Comparison of ENCODE assay signal across 8 mouse cellular contexts in the genomic region with DNA sequence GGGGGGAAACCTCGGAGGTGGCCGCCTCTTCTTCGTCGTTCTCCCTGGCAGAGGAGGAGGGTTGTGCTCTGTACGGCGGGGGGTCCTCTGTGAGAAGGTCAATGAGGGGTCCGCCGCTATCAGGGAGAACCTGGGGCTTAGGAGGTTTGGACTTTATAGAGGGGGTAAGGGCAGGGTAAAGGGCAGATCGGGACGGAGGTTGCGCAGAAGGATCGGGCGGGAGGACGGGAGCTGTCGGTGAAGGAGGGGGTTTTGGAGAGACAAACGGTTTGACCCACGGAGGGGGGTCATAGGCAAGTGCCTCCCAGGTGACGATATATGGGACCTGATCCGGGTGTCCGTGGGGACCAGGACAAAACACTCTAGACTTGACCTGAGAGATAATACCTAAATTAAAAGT. TPM values are rescaled to one million over a fixed set of nuclear protein-coding genes. Genes with fewer than 3 reads are reported as not detected.
A peak's percentile ranks its signal among the peaks of the same experiment; 100 is the strongest.
DNase-seq lines count a peak whose midpoint lies in the region; ATAC-seq and TF ChIP-seq lines count a peak whose summit lies in the region.
"Not testable (repeated sequence)": the region's sequence is repeated elsewhere in the genome, so short reads cannot be mapped to it uniquely, and the experiment has no call there.

No protein-coding gene starts in this region.

- not testable (repeated sequence) for H3K27ac ChIP-seq in gastrocnemius, adult 2 months; heart, postnatal 0 days (ENCODE audit: low read depth); limb, embryonic 12.5 days; lung, embryonic 16.5 days (ENCODE audit: low read length)

- not testable (repeated sequence) for H3K36me3 ChIP-seq in heart, postnatal 0 days (replicated peaks; ENCODE audit: control insufficient read depth, insufficient read depth, low read length); limb, embryonic 12.5 days; lung, embryonic 16.5 days (ENCODE audit: control insufficient read depth, insufficient read depth, low read length)

- intact Hi-C loops in gastrocnemius, adult 2 months (cut with DNase I): not testable (repeated sequence)

- not testable (repeated sequence) for ATAC-seq in heart, postnatal 0 days (ENCODE audit: insufficient read depth, low read depth); limb, embryonic 12.5 days (ENCODE audit: insufficient number of reproducible peaks, insufficient read depth, low FRiP score, low TSS enrichment, low read depth); lung, embryonic 16.5 days (ENCODE audit: low read depth)

- 0 out of 2 replicates have a peak overlapping the region, but pooled peaks have one; percentile 25 for H3K4me2 ChIP-seq in heart, postnatal 0 days (ENCODE audit: low read depth, low read length)
- peak overlapping the region; percentile 27; the same call in 1 of the 2 replicates for H3K4me2 ChIP-seq in limb, embryonic 12.5 days
- peak overlapping the region; percentile 22; the same call in 1 of the 2 replicates for H3K4me2 ChIP-seq in lung, embryonic 16.5 days (ENCODE audit: low read depth, low read length)

- H3K4me1 ChIP-seq in heart, postnatal 0 days (ENCODE audit: control insufficient read depth, insufficient read depth); lung, embryonic 16.5 days (replicated peaks; ENCODE audit: control insufficient read depth, insufficient read depth, low read length): not testable (repeated sequence)
- H3K4me1 ChIP-seq in limb, embryonic 12.5 days (replicated peaks): peaks cover 13% of the 10 kb centered on the region

- not testable (repeated sequence) for H3K27me3 ChIP-seq in heart, postnatal 0 days (ENCODE audit: control insufficient read depth, insufficient read depth, low read length); limb, embryonic 12.5 days; lung, embryonic 16.5 days (ENCODE audit: control insufficient read depth, insufficient read depth, low read depth, low read length)

- not testable (repeated sequence) for H3K9ac ChIP-seq in heart, postnatal 0 days (replicated peaks; ENCODE audit: low read depth, low read length); limb, embryonic 12.5 days (replicated peaks); lung, embryonic 16.5 days (ENCODE audit: low read length)

- DNase-seq in T-cell, adult 2 months (ENCODE audit: low spot score): peak; percentile 20
- DNase-seq in cerebellum, postnatal 25 days: peak; percentile 42 to 47
- not testable (repeated sequence) for DNase-seq in gastrocnemius, adult 2 months; heart, postnatal 0 days (ENCODE audit: low spot score)
- DNase-seq in spleen, postnatal 10 days (ENCODE audit: low spot score in 2 of 2): peak; percentile 19 to 38
- peak; percentile 25 for DNase-seq in thymus, postnatal 25 days

- not testable (repeated sequence) for TF ChIP-seq CTCF in gastrocnemius, adult 2 months (IDR thresholded peaks at IDR 0.05); heart, postnatal 0 days (IDR thresholded peaks at IDR 0.05; ENCODE audit: low read depth)

- not testable (repeated sequence) for H3K9me3 ChIP-seq in heart, postnatal 0 days (replicated peaks; ENCODE audit: control insufficient read depth, low read length); limb, embryonic 12.5 days; lung, embryonic 16.5 days (ENCODE audit: control insufficient read depth, low read length)

- WGBS in heart, postnatal 0 days: 52% methylated on average over 13 of the region's 20 CpGs
- 33% methylated on average over 16 of the region's 20 CpGs for WGBS in limb, embryonic 12.5 days
- 33% methylated on average over 10 of the region's 20 CpGs for WGBS in lung, embryonic 16.5 days

- not testable (repeated sequence) for TF ChIP-seq EP300 in heart, postnatal 0 days (IDR thresholded peaks at IDR 0.05; ENCODE audit: low read depth)

- peak overlapping the region; percentile 50 for H3K4me3 ChIP-seq in gastrocnemius, adult 2 months
- peak overlapping the region; percentile 39; the same call in 1 of the 2 replicates for H3K4me3 ChIP-seq in heart, postnatal 0 days (ENCODE audit: low read depth, low read length)
- not testable (repeated sequence) for H3K4me3 ChIP-seq in limb, embryonic 12.5 days (replicated peaks)
- peak overlapping the region; percentile 39 for H3K4me3 ChIP-seq in lung, embryonic 16.5 days (ENCODE audit: low read length)

RNA-seq across cellular contexts. Expression of a gene that starts 30.8 kb away (rescaled TPM):
- total RNA-seq in gastrocnemius, adult 2 months (2021): 10 to 100 TPM; 62.5 to 93.2 TPM
- total RNA-seq in heart, postnatal 0 days (2014; rRNA removed; ENCODE audit: low replicate concordance): 125 and 144 TPM in 2 replicates
- 51.4 and 54.0 TPM in 2 replicates for polyA plus RNA-seq in heart, postnatal 0 days (2015; fragmentation: Nextera tagmentation; extraction: Ambion mirVana)
- 15.3 and 16.7 TPM in 2 replicates for polyA plus RNA-seq in limb, embryonic 12.5 days (2016; fragmentation: Nextera tagmentation; extraction: Ambion mirVana)
- 19.0 and 19.3 TPM in 2 replicates for polyA plus RNA-seq in lung, embryonic 16.5 days (2015; fragmentation: Nextera tagmentation; extraction: Ambion mirVana)
